Mouse (Mus musculus) kidney, adult 9 months (tissue): ENCODE results near the gene Kcnk16.
"Not testable (repeated sequence)": the region's sequence is repeated elsewhere in the genome, so short reads cannot be mapped to it uniquely, and the experiment has no call there.

Source experiments
- DNase-seq: peaks from one replicate; pipeline ENCODE4 v3.0.0; 2022

Gene Kcnk16

GRCm38 (mm10) chr14:20269082-20269809, at the start of gene Kcnk16:
Gene Kcnk16, minus strand, starts transcription at chr14:20269199.
- no peak for DNase-seq

GRCm38 (mm10) chr14:20315137-20315536, 46.1 kb upstream of the Kcnk16 start:
- DNase-seq, result no peak

GRCm38 (mm10) chr14:20305085-20305484, 36.1 kb upstream of the Kcnk16 start:
- DNase-seq, result not testable (repeated sequence)

- DNase-seq, result no peak
Observed at GRCm38 (mm10) chr14:20298131-20298530, 29.1 kb upstream of the Kcnk16 start.

- DNase-seq, result no peak
Observed at GRCm38 (mm10) chr14:20297616-20298015, 28.6 kb upstream of the Kcnk16 start.

GRCm38 (mm10) chr14:20294947-20295346, 25.9 kb upstream of the Kcnk16 start:
- no peak for DNase-seq

GRCm38 (mm10) chr14:20294117-20294892, 25.3 kb upstream of the Kcnk16 start, which contains the start of gene Nudt13:
Gene Nudt13, plus strand, starts transcription at chr14:20294697.
- peak; percentile 95 for DNase-seq

GRCm38 (mm10) chr14:20291391-20291790, 22.4 kb upstream of the Kcnk16 start:
- no peak for DNase-seq

- no peak for DNase-seq
Observed at GRCm38 (mm10) chr14:20268421-20268820, 578 bp downstream of the Kcnk16 start.

GRCm38 (mm10) chr14:20262346-20262745, 6.7 kb downstream of the Kcnk16 start:
- DNase-seq, result peak; percentile 62

GRCm38 (mm10) chr14:20258185-20259113, 10.6 kb downstream of the Kcnk16 start:
- peak; percentile 86 for DNase-seq

GRCm38 (mm10) chr14:20250237-20251171, 18.5 kb downstream of the Kcnk16 start:
- DNase-seq, result no peak

- DNase-seq, result no peak
Observed at GRCm38 (mm10) chr14:20248001-20248400, 21.0 kb downstream of the Kcnk16 start.

GRCm38 (mm10) chr14:20246811-20247266, 22.2 kb downstream of the Kcnk16 start:
- DNase-seq, result no peak

GRCm38 (mm10) chr14:20245861-20246260, 23.1 kb downstream of the Kcnk16 start:
- no peak for DNase-seq

GRCm38 (mm10) chr14:20245318-20245717, 23.7 kb downstream of the Kcnk16 start:
- DNase-seq, result no peak

GRCm38 (mm10) chr14:20243158-20243557, 25.8 kb downstream of the Kcnk16 start:
- DNase-seq, result no peak

- DNase-seq, result no peak
Observed at GRCm38 (mm10) chr14:20242454-20242853, 26.5 kb downstream of the Kcnk16 start.

GRCm38 (mm10) chr14:20234403-20234802, 34.6 kb downstream of the Kcnk16 start:
- no peak for DNase-seq

GRCm38 (mm10) chr14:20233016-20233980, 35.7 kb downstream of the Kcnk16 start:
- DNase-seq, result peak; percentile 89
